Mouse (Mus musculus): ENCODE measurements around the gene Rbfox2.
"Not testable (repeated sequence)": the region's sequence is repeated elsewhere in the genome, so short reads cannot be mapped to it uniquely, and the experiment has no call there.

Gene Rbfox2

GRCm38 (mm10) chr15:77271285-77271684 is 35.5 kb downstream of the Rbfox2 start:
- no peak for DNase-seq (ENCODE audit: low read depth)

GRCm38 (mm10) chr15:77269496-77269895 is 37.3 kb downstream of the Rbfox2 start:
- DNase-seq (ENCODE audit: low read depth), result not testable (repeated sequence)

- no peak for DNase-seq (ENCODE audit: low read depth)
These were observed 38.4 kb downstream of the Rbfox2 start for GRCm38 (mm10) chr15:77268415-77268814.

GRCm38 (mm10) chr15:77265318-77265717 is 41.5 kb downstream of the Rbfox2 start:
- no peak for DNase-seq (ENCODE audit: low read depth)

GRCm38 (mm10) chr15:77264314-77264713 is 42.5 kb downstream of the Rbfox2 start:
- DNase-seq (ENCODE audit: low read depth), result no peak

- DNase-seq (ENCODE audit: low read depth), result no peak
These were observed 44.0 kb downstream of the Rbfox2 start for GRCm38 (mm10) chr15:77262782-77263181.

- peak; percentile 4 for DNase-seq (ENCODE audit: low read depth)
These were observed 49.2 kb downstream of the Rbfox2 start for GRCm38 (mm10) chr15:77257437-77258229.

GRCm38 (mm10) chr15:77256782-77257181 is 50.0 kb downstream of the Rbfox2 start:
- DNase-seq (ENCODE audit: low read depth), result no peak

GRCm38 (mm10) chr15:77254636-77255035 is 52.2 kb downstream of the Rbfox2 start:
- DNase-seq (ENCODE audit: low read depth), result no peak

- no peak for DNase-seq (ENCODE audit: low read depth)
These were observed 52.7 kb downstream of the Rbfox2 start for GRCm38 (mm10) chr15:77254128-77254527.

- DNase-seq (ENCODE audit: low read depth), result no peak
These were observed 55.1 kb downstream of the Rbfox2 start for GRCm38 (mm10) chr15:77251706-77252105.

GRCm38 (mm10) chr15:77250806-77251205 is 56.0 kb downstream of the Rbfox2 start:
- no peak for DNase-seq (ENCODE audit: low read depth)

- DNase-seq (ENCODE audit: low read depth), result no peak
These were observed 57.4 kb downstream of the Rbfox2 start for GRCm38 (mm10) chr15:77249421-77249820.

- DNase-seq (ENCODE audit: low read depth), result no peak
These were observed 61.1 kb downstream of the Rbfox2 start for GRCm38 (mm10) chr15:77245418-77246365.

- DNase-seq (ENCODE audit: low read depth), result no peak
These were observed 62.2 kb downstream of the Rbfox2 start for GRCm38 (mm10) chr15:77244634-77245033.

- peak; percentile 3 for DNase-seq (ENCODE audit: low read depth)
These were observed 62.8 kb downstream of the Rbfox2 start for GRCm38 (mm10) chr15:77243876-77244560.

- DNase-seq (ENCODE audit: low read depth), result no peak
These were observed 66.2 kb downstream of the Rbfox2 start for GRCm38 (mm10) chr15:77240607-77241006.

GRCm38 (mm10) chr15:77239564-77239963 is 67.2 kb downstream of the Rbfox2 start:
- no peak for DNase-seq (ENCODE audit: low read depth)

GRCm38 (mm10) chr15:77237661-77238060 is 69.1 kb downstream of the Rbfox2 start:
- no peak for DNase-seq (ENCODE audit: low read depth)

GRCm38 (mm10) chr15:77236055-77236567 is 70.7 kb downstream of the Rbfox2 start:
- no peak for DNase-seq (ENCODE audit: low read depth)

GRCm38 (mm10) chr15:77235551-77235950 is 71.3 kb downstream of the Rbfox2 start:
- DNase-seq (ENCODE audit: low read depth), result no peak

- no peak for DNase-seq (ENCODE audit: low read depth)
These were observed 72.5 kb downstream of the Rbfox2 start for GRCm38 (mm10) chr15:77234296-77234695.

Measured in 416B (cell line).